Mouse (Mus musculus) MEL (cell line): ENCODE measurements at regions not wholly inside any gene's neighbourhood (a gene's known extent, or its start where the extent isn't known, plus 50 kb on each side); places are given as distances from the start of the nearest gene placed in this dataset.

Experiments
- CTCF ChIP-seq, 3 experiments: IDR thresholded peaks in 2 of 3; conservative IDR thresholded peaks in 1 of 3; 2 replicates each; pipeline ENCODE4 v1.5.1; 2011 to 2012; ENCODE audit warnings: low read length in 3 of 3, low read depth in 2 of 3, mild to moderate bottlenecking in 2 of 3, improper control_type of control experiment in 1 of 3, inconsistent platforms in 1 of 3, mixed read lengths in 1 of 3, moderate library complexity in 1 of 3; ENCODE audit not compliant: control insufficient read depth in 1 of 3, insufficient read depth in 1 of 3, poor library complexity in 1 of 3, severe bottlenecking in 1 of 3
- EP300 ChIP-seq, 2 experiments: IDR thresholded peaks; 2 replicates each; pipeline ENCODE4 v1.6.1; 2011; ENCODE audit warnings: improper control_type of control experiment in 2 of 2, low read length in 2 of 2, low read depth in 1 of 2, mild to moderate bottlenecking in 1 of 2
- GATA1 ChIP-seq: IDR thresholded peaks from 2 replicates; pipeline ENCODE4 v1.6.1; 2011; ENCODE audit warnings: low read depth, low read length, improper control_type of control experiment
- KAT2A ChIP-seq: conservative IDR thresholded peaks from 2 replicates; pipeline ENCODE4 v1.6.1; 2012; ENCODE audit warnings: low read depth, low read length, improper control_type of control experiment, inconsistent platforms
- MEF2A ChIP-seq: IDR thresholded peaks from 2 replicates; pipeline ENCODE4 v1.6.1; 2014; ENCODE audit warnings: low read depth, mild to moderate bottlenecking, inconsistent platforms, low read length, improper control_type of control experiment; ENCODE audit not compliant: poor library complexity, insufficient replicate concordance, severe bottlenecking; ENCODE audit errors: extremely low read depth
- POLR2A ChIP-seq, 2 experiments: IDR thresholded peaks; 2 replicates each; pipeline ENCODE4 v1.6.1; 2011 to 2012; ENCODE audit warnings: low read length in 2 of 2, mild to moderate bottlenecking in 2 of 2, control low read depth in 1 of 2, improper control_type of control experiment in 1 of 2, low read depth in 1 of 2, moderate library complexity in 1 of 2; ENCODE audit not compliant: control insufficient read depth in 1 of 2, insufficient read depth in 1 of 2, poor library complexity in 1 of 2
- ZMIZ1 ChIP-seq: IDR thresholded peaks from 2 replicates; pipeline ENCODE4 v1.6.1; 2012; ENCODE audit warnings: low read depth, mild to moderate bottlenecking, inconsistent platforms, low read length, improper control_type of control experiment, moderate library complexity

DNA sequence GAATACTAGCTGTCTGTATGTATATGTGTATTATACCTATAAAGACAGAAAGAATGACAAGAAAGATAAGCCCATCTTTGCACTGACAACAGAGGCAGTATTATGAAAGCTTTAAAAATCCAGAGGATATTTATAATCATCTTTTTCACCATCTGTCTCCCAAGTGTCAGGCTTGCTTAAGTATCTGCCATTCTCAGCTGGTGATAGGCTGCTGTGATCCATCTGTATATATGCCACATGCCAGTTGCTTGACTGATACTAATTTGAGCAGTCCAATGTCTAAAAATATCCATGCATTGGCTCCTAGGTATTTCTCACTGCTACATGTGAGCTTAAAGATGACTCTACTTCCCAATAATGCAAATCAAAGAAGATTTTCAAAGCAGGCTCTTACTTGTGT is 950.3 kb downstream of the Pla2g4a start:
- TF ChIP-seq KAT2A: no peak
- no peak for TF ChIP-seq POLR2A (IDR thresholded peaks at IDR 0.05; ENCODE audit: control insufficient read depth in 1 of 2, insufficient read depth in 1 of 2, low read depth in 1 of 2, low read length in 2 of 2, poor library complexity in 1 of 2)
- no peak for TF ChIP-seq CTCF (IDR thresholded peaks at IDR 0.05 in 2 of 3, conservative IDR thresholded peaks at IDR 0.05 in 1 of 3; ENCODE audit: control insufficient read depth in 1 of 3, insufficient read depth in 1 of 3, low read depth in 2 of 3, low read length in 3 of 3, poor library complexity in 1 of 3, severe bottlenecking in 1 of 3)
- no peak for TF ChIP-seq EP300 (IDR thresholded peaks at IDR 0.05; ENCODE audit: low read depth in 1 of 2, low read length in 2 of 2)
- TF ChIP-seq ZMIZ1: no peak
- no peak for TF ChIP-seq MEF2A
- no peak for TF ChIP-seq GATA1
